Mouse (Mus musculus): ENCODE results near the gene Ndufb5. TPM values are rescaled to one million over a fixed set of nuclear protein-coding genes. Genes with fewer than 3 reads are reported as not detected.
"Not testable (repeated sequence)": the region's sequence is repeated elsewhere in the genome, so short reads cannot be mapped to it uniquely, and the experiment has no call there.

Ndufb5 gene
- polyA plus RNA-seq, 1 experiment from 2014 or later: 176 TPM

GRCm38 (mm10) chr3:32738549-32738948, 1.8 kb downstream of the Ndufb5 start:
- Histone ChIP-seq H3K4me3 (0 out of 2 replicates have a peak overlapping the region, but pooled peaks have one; percentile 95), H3K9ac (0 out of 2 replicates have a peak overlapping the region, but pooled peaks have one; percentile 18), H3K9me3 (replicated peaks) (no peaks in the 10 kb centered on the region), H3K4me2 (peak overlapping the region; percentile 84), H3K27ac (no peak overlapping the region), H3K4me1 (peaks cover 42% of the 10 kb centered on the region), H3K36me3 (peaks cover 45% of the 10 kb centered on the region), H3K27me3 (replicated peaks) (no peaks in the 10 kb centered on the region)
- no peak for ATAC-seq
- WGBS (ENCODE audit: insufficient replicate concordance): 78% methylated on average over 5 of the region's 5 CpGs

- no peak overlapping the region for H3K27ac ChIP-seq
- ATAC-seq: no peak
- H3K4me1 ChIP-seq: peaks cover 29% of the 10 kb centered on the region
- H3K4me3 ChIP-seq: no peak overlapping the region
- H3K27me3 ChIP-seq (replicated peaks): no peaks in the 10 kb centered on the region
- no peaks in the 10 kb centered on the region for H3K9me3 ChIP-seq (replicated peaks)
- no peak overlapping the region for H3K9ac ChIP-seq
- H3K4me2 ChIP-seq: no peak overlapping the region
- H3K36me3 ChIP-seq: peaks cover 74% of the 10 kb centered on the region
- WGBS (ENCODE audit: insufficient replicate concordance): 74% methylated on average over 2 of the region's 2 CpGs
Observed at GRCm38 (mm10) chr3:32742276-32742780, 5.5 kb downstream of the Ndufb5 start.

GRCm38 (mm10) chr3:32745001-32745400, 8.2 kb downstream of the Ndufb5 start:
- Histone ChIP-seq H3K4me3 (no peak overlapping the region), H3K9me3 (replicated peaks) (no peaks in the 10 kb centered on the region), H3K4me2 (no peak overlapping the region), H3K27me3 (replicated peaks) (no peaks in the 10 kb centered on the region), H3K4me1 (0 out of 2 replicates have a peak, but pooled peaks cover 3% of the 10 kb centered on the region), H3K9ac (no peak overlapping the region), H3K36me3 (peaks cover 92% of the 10 kb centered on the region), H3K27ac (no peak overlapping the region)
- ATAC-seq: no peak
- 85% methylated on average over 6 of the region's 6 CpGs for WGBS (ENCODE audit: insufficient replicate concordance)

GRCm38 (mm10) chr3:32745426-32745825, 8.6 kb downstream of the Ndufb5 start:
- not testable (repeated sequence) for H3K9ac ChIP-seq; H3K27ac ChIP-seq; H3K4me1 ChIP-seq; H3K27me3 ChIP-seq (replicated peaks); H3K4me2 ChIP-seq; H3K9me3 ChIP-seq (replicated peaks); ATAC-seq; H3K4me3 ChIP-seq
- H3K36me3 ChIP-seq: peaks cover 92% of the 10 kb centered on the region

DNA sequence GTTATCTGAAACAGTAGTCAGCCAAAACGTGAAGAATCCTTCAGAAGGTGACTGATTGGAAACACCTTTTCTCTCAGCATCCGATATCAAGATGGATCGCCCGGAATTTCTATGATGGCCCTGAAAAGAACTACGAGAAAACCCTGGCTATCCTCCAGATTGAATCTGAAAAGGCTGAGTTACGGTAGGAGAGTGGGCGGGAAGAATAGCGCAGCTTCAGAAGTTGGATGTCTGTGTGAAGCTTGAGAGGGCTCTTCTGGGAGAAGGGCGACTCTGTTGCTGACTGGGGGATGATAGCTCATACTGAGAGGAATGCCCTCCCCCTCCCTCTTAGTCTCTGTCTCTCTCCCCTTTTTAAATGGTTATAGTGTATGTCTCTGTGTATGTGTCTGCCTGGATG, 11.6 kb downstream of the Ndufb5 start:
- WGBS (ENCODE audit: insufficient replicate concordance): 84% methylated on average over 9 of the region's 9 CpGs
- no peak for ATAC-seq
- Histone ChIP-seq H3K4me2 (no peak overlapping the region), H3K36me3 (peaks cover 97% of the 10 kb centered on the region), H3K4me3 (no peak overlapping the region), H3K4me1 (no peaks in the 10 kb centered on the region), H3K27ac (no peak overlapping the region), H3K27me3 (replicated peaks) (no peaks in the 10 kb centered on the region), H3K9me3 (replicated peaks) (no peaks in the 10 kb centered on the region), H3K9ac (no peak overlapping the region)

GRCm38 (mm10) chr3:32749820-32750579, 13.2 kb downstream of the Ndufb5 start:
- peaks cover 93% of the 10 kb centered on the region for H3K36me3 ChIP-seq
- H3K27me3 ChIP-seq (replicated peaks): no peaks in the 10 kb centered on the region
- ATAC-seq: no peak
- H3K4me2 ChIP-seq: no peak overlapping the region
- H3K9me3 ChIP-seq (replicated peaks): no peaks in the 10 kb centered on the region
- no peaks in the 10 kb centered on the region for H3K4me1 ChIP-seq
- 84% methylated on average over 4 of the region's 4 CpGs for WGBS (ENCODE audit: insufficient replicate concordance)
- no peak overlapping the region for H3K27ac ChIP-seq
- no peak overlapping the region for H3K4me3 ChIP-seq
- no peak overlapping the region for H3K9ac ChIP-seq

DNA sequence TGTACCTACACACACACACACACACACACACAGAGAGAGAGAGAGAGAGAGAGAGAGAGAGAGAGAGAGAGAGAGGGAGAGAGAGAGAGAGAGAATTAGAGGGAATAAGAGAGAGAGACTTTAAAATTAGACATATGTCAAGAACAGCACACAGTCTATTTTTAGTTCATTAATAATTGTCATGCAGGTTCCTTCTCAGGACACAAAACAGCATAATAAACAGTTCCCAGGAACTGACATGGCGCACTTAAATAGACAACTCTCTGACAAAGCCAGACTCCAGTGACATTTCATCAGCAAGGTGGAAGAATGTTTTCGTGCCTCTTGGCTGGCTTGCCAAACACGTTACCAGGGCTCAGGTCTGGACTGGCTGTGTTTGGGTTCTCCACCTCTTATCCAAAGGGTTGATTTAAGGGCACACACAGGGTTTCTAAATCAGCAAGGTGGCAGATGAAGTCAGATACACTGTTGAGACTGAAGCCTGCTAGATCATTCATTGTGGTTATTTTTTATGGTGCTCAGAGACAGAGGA, 17.7 kb downstream of the Ndufb5 start:
- Histone ChIP-seq H3K27ac (no peak overlapping the region), H3K9me3 (replicated peaks) (no peaks in the 10 kb centered on the region), H3K9ac (no peak overlapping the region), H3K27me3 (replicated peaks) (no peaks in the 10 kb centered on the region), H3K4me2 (no peak overlapping the region), H3K4me3 (no peak overlapping the region), H3K36me3 (peaks cover 52% of the 10 kb centered on the region), H3K4me1 (no peaks in the 10 kb centered on the region)
- ATAC-seq: no peak
- WGBS (ENCODE audit: insufficient replicate concordance): 83% methylated on average over 3 of the region's 3 CpGs

DNA sequence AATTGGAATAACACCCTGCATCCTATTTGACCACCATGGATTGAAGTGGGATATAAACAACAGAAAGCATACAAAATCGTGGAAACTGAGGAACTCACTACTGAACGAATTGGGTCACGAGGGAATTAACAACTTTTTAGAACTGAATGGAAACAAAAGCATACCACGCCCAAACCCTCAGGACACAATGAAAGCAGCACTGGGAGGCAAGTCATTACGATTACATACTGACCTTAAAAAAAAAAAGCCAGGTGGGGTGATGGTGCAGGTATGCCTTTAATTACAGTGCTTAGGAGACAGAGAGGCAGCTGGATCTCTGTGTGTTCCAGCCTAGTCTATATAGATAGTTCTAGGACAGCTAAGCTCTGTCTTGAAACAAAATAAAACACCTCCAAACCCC, 22.4 kb downstream of the Ndufb5 start:
- no peak overlapping the region for H3K27ac ChIP-seq
- H3K9me3 ChIP-seq (replicated peaks): no peaks in the 10 kb centered on the region
- H3K4me1 ChIP-seq: no peaks in the 10 kb centered on the region
- no peak overlapping the region for H3K4me3 ChIP-seq
- ATAC-seq: no peak
- H3K27me3 ChIP-seq (replicated peaks): no peaks in the 10 kb centered on the region
- whole genome bisulfite sequencing (ENCODE audit: insufficient replicate concordance): 61% methylated on average over 5 of the region's 5 CpGs
- H3K36me3 ChIP-seq: peaks cover 6% of the 10 kb centered on the region
- H3K4me2 ChIP-seq: no peak overlapping the region
- no peak overlapping the region for H3K9ac ChIP-seq

GRCm38 (mm10) chr3:32762962-32763361, 26.2 kb downstream of the Ndufb5 start:
- Histone ChIP-seq H3K4me3 (no peak overlapping the region), H3K27ac (no peak overlapping the region), H3K9me3 (replicated peaks) (no peaks in the 10 kb centered on the region), H3K36me3 (no peaks in the 10 kb centered on the region), H3K27me3 (replicated peaks) (no peaks in the 10 kb centered on the region), H3K4me1 (no peaks in the 10 kb centered on the region), H3K4me2 (no peak overlapping the region), H3K9ac (no peak overlapping the region)
- no peak for ATAC-seq
- WGBS (ENCODE audit: insufficient replicate concordance): 54% methylated on average over 8 of the region's 8 CpGs

- H3K27ac ChIP-seq: no peak overlapping the region
- ATAC-seq: no peak
- H3K9ac ChIP-seq: no peak overlapping the region
- H3K4me2 ChIP-seq: no peak overlapping the region
- H3K4me3 ChIP-seq: no peak overlapping the region
- H3K36me3 ChIP-seq: no peaks in the 10 kb centered on the region
- 39% methylated on average over 7 of the region's 7 CpGs for WGBS (ENCODE audit: insufficient replicate concordance)
- no peaks in the 10 kb centered on the region for H3K27me3 ChIP-seq (replicated peaks)
- no peaks in the 10 kb centered on the region for H3K9me3 ChIP-seq (replicated peaks)
- no peaks in the 10 kb centered on the region for H3K4me1 ChIP-seq
Observed at GRCm38 (mm10) chr3:32763902-32764301, 27.1 kb downstream of the Ndufb5 start.

GRCm38 (mm10) chr3:32770781-32771180, 34.0 kb downstream of the Ndufb5 start:
- H3K27me3 ChIP-seq (replicated peaks): no peaks in the 10 kb centered on the region
- no peaks in the 10 kb centered on the region for H3K9me3 ChIP-seq (replicated peaks)
- no peak overlapping the region for H3K4me3 ChIP-seq
- no peak overlapping the region for H3K27ac ChIP-seq
- H3K9ac ChIP-seq: no peak overlapping the region
- 58% methylated on average over 2 of the region's 2 CpGs for WGBS (ENCODE audit: insufficient replicate concordance)
- H3K4me1 ChIP-seq: no peaks in the 10 kb centered on the region
- H3K36me3 ChIP-seq: no peaks in the 10 kb centered on the region
- no peak for ATAC-seq
- H3K4me2 ChIP-seq: no peak overlapping the region
